Mouse (Mus musculus): ENCODE results near the gene Thsd7b. TPM values are rescaled to one million over a fixed set of nuclear protein-coding genes. Genes with fewer than 3 reads are reported as not detected.
"Not testable (repeated sequence)": the region's sequence is repeated elsewhere in the genome, so short reads cannot be mapped to it uniquely, and the experiment has no call there.

The Thsd7b gene
- total RNA-seq, 2 experiments from 2014 or later, result 0.83 to 2.9 TPM

- ATAC-seq (replicated peaks; ENCODE audit: low FRiP score, poor library complexity, severe bottlenecking), result peak; percentile 77
These were observed 717.7 kb downstream of the Thsd7b start for GRCm38 (mm10) chr1:129990821-129991220.

GRCm38 (mm10) chr1:130055012-130055411 is 781.9 kb downstream of the Thsd7b start:
- no peak for ATAC-seq (replicated peaks; ENCODE audit: low FRiP score, poor library complexity, severe bottlenecking)

- no peak for ATAC-seq (replicated peaks; ENCODE audit: low FRiP score, poor library complexity, severe bottlenecking)
These were observed 789.0 kb downstream of the Thsd7b start for GRCm38 (mm10) chr1:130062105-130062504.

GRCm38 (mm10) chr1:130066193-130066959 is 793.3 kb downstream of the Thsd7b start:
- ATAC-seq (replicated peaks; ENCODE audit: low FRiP score, poor library complexity, severe bottlenecking), result no peak

- no peak for ATAC-seq (replicated peaks; ENCODE audit: low FRiP score, poor library complexity, severe bottlenecking)
These were observed 810.7 kb downstream of the Thsd7b start for GRCm38 (mm10) chr1:130083788-130084187.

- no peak for ATAC-seq (replicated peaks; ENCODE audit: low FRiP score, poor library complexity, severe bottlenecking)
These were observed 812.1 kb downstream of the Thsd7b start for GRCm38 (mm10) chr1:130085207-130085606.

- ATAC-seq (replicated peaks; ENCODE audit: low FRiP score, poor library complexity, severe bottlenecking), result no peak
These were observed 812.8 kb downstream of the Thsd7b start for GRCm38 (mm10) chr1:130085910-130086309.

- ATAC-seq (replicated peaks; ENCODE audit: low FRiP score, poor library complexity, severe bottlenecking), result no peak
These were observed 826.1 kb downstream of the Thsd7b start for GRCm38 (mm10) chr1:130099227-130099626.

- peak; percentile 83 for ATAC-seq (replicated peaks; ENCODE audit: low FRiP score, poor library complexity, severe bottlenecking)
These were observed 839.6 kb downstream of the Thsd7b start for GRCm38 (mm10) chr1:130112580-130113314.

GRCm38 (mm10) chr1:130113549-130113948 is 840.4 kb downstream of the Thsd7b start:
- ATAC-seq (replicated peaks; ENCODE audit: low FRiP score, poor library complexity, severe bottlenecking), result 0 out of 2 replicates have a peak, but pooled peaks have one; percentile 34

GRCm38 (mm10) chr1:130130901-130131300 is 857.8 kb downstream of the Thsd7b start:
- ATAC-seq (replicated peaks; ENCODE audit: low FRiP score, poor library complexity, severe bottlenecking), result no peak

GRCm38 (mm10) chr1:130166187-130166586 is 893.1 kb downstream of the Thsd7b start:
- ATAC-seq (replicated peaks; ENCODE audit: low FRiP score, poor library complexity, severe bottlenecking), result no peak

GRCm38 (mm10) chr1:130167260-130167659 is 894.2 kb downstream of the Thsd7b start:
- ATAC-seq (replicated peaks; ENCODE audit: low FRiP score, poor library complexity, severe bottlenecking), result no peak

- no peak for ATAC-seq (replicated peaks; ENCODE audit: low FRiP score, poor library complexity, severe bottlenecking)
These were observed 896.8 kb downstream of the Thsd7b start for GRCm38 (mm10) chr1:130169875-130170274.

- ATAC-seq (replicated peaks; ENCODE audit: low FRiP score, poor library complexity, severe bottlenecking), result no peak
These were observed 897.2 kb downstream of the Thsd7b start for GRCm38 (mm10) chr1:130170290-130170689.

- ATAC-seq (replicated peaks; ENCODE audit: low FRiP score, poor library complexity, severe bottlenecking), result not testable (repeated sequence)
These were observed 913.7 kb downstream of the Thsd7b start for GRCm38 (mm10) chr1:130186836-130187235.

GRCm38 (mm10) chr1:130192190-130193028 is 919.3 kb downstream of the Thsd7b start:
- ATAC-seq (replicated peaks; ENCODE audit: low FRiP score, poor library complexity, severe bottlenecking), result no peak

GRCm38 (mm10) chr1:130217404-130217803 is 944.3 kb downstream of the Thsd7b start:
- ATAC-seq (replicated peaks; ENCODE audit: low FRiP score, poor library complexity, severe bottlenecking), result no peak

- ATAC-seq (replicated peaks; ENCODE audit: low FRiP score, poor library complexity, severe bottlenecking), result no peak
These were observed 949.8 kb downstream of the Thsd7b start for GRCm38 (mm10) chr1:130222904-130223303.

- ATAC-seq (replicated peaks; ENCODE audit: low FRiP score, poor library complexity, severe bottlenecking), result no peak
These were observed 972.5 kb downstream of the Thsd7b start for GRCm38 (mm10) chr1:130245563-130245962.

Measured in erythroid progenitor cell, adult 5-6 weeks (primary cell).